Mouse (Mus musculus) brain, adult 2 months (tissue): ENCODE results near the gene Rtbdn.
A peak's percentile ranks its signal among the peaks of the same experiment; 100 is the strongest.

Source experiments
- DNase-seq: peaks from one replicate; pipeline ENCODE4 v3.0.0; 2011; ENCODE audit warnings: low read depth, low spot score

The Rtbdn gene

DNA sequence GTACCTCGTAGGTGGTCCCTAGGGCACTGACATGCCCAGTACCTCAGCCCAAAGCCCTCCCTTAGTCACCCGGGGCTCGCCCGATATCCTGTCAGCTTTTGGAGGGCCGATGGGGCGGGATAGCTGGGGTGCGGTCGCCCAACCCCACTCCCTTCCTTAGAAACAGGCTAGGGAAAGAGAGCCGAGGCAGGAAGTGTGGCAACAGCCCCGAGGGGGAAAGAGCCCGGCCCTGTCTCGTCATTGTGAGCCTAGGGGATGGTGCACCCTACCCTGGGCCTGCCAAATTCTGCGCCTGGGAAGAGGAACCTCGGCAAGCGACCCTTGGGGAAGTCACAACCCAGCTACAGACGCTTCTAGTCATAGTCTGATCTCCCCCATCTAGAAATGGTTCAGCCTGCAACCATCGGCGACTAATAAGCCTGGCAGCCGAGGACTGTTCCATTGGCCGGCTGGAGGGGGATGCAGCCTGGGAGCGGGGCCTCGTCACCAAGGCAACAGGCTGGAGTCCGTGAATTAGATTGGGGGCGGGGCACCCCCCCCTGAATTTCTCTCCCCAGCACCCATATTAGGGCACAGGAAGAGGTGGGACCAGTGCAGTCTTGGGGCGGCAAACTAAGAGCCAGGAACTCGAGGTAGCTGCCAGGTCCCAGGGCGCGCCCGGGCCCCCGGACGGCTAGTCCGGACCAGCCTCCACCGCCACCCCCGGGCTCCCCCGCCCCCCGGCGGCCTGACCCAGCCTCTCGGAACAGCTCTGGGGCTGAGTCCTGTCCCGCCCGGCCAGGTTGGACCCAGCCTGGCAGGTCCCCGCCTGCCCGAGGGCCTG lies 33.0 kb downstream of the Rtbdn start:
- DNase-seq, result peak; percentile 99

DNA sequence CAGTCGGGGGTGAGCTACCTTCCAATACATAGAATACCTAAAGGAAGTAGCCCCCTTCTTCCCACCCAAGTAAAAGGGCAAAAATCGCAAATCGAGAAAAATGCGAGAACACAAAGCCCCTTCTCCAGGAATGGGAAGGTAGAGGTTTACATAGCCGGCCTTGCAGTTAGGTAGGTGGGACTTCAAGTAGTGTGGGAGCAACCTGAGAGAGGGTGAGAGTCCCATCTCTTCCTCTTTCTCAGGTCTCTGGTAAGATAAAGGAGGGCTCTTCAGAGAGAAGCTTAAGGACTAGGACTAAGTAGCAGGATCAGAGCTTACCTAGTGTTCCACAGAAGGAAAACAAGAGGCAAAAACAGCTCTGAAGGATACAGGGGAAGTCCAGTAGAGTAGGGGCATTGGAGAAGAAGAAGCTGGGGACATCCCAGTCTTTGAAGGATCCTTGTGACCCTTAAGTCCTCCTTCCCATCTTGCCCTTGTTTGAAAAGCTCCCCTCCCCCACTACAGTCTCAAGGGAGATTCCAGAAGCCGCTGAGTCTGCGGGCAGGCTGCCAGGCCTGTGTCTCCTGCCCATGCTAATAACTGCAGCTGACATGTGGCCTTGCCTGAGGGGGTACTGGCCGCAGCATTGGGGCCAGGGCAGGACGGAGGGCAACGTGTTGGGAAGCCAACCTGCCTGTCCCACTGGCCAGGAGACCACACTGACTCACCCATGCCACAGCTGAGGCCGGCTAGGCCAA lies 34.0 kb downstream of the Rtbdn start:
- DNase-seq, result peak; percentile 69

DNA sequence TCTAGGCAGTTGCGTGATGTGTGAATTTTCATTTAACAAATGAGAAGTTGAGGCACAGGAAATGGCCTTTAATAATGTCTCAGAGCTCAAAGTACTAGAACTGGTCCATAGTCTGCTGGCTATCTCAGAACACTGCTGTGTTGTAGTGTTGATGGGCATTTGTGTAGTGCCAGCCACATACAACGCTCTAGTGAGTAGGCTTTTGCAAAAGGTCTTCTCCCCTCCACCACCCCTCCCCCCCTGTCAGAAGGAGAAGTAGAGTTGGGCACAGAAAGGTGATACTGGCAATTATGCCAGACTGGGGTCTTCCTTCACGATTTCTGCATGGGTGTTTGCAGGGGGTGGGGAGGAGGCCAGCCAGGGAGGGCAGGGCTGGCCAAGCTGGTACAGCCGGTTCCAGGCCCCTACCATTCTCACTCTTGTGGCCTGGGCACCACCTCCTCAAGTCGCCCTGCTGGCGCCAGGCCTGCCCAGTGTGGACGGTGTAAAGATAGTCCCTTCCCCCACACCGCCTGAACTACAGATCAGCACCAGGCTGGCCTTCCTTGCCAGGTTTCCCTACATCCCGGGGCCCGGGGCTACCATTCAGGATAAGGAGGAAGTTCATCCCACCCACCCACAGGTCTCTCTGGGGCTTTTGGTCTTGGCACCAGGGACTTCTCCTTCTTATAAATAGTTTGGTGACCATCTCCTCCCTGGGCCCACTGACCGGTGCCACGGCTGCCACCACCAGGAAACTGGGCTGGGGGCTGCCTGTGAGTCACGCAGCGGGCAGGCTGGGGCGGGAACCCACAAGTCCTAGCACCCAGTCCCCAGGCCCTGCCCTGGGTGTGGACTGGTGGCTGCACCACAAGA lies 35.1 kb downstream of the Rtbdn start:
- DNase-seq, result no peak

DNA sequence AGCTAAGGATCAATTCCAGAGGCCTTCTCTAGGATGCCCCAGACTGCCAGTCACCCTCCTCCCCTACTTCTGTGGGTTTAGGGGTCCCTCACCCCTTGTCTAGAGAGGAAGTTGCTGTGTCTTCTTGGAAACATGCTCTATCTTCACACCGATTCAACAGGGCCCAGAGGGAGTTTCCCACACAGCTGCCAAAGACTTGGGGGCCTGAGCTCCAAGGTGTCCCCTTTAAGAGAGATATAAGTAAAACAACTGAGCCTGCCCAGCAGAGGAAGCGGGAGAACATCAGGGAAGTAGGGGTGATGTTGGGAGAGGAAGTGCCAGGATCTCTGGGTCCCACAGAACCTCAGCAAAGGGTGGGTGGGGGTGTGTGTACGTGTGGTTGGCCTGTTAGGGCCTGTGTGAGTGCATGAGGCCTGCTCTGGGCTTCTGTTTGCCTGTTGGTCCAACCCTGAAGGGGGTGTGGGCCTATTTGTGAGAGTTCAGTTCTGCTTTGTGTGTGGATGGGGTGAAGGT lies 35.8 kb downstream of the Rtbdn start:
- no peak for DNase-seq

DNA sequence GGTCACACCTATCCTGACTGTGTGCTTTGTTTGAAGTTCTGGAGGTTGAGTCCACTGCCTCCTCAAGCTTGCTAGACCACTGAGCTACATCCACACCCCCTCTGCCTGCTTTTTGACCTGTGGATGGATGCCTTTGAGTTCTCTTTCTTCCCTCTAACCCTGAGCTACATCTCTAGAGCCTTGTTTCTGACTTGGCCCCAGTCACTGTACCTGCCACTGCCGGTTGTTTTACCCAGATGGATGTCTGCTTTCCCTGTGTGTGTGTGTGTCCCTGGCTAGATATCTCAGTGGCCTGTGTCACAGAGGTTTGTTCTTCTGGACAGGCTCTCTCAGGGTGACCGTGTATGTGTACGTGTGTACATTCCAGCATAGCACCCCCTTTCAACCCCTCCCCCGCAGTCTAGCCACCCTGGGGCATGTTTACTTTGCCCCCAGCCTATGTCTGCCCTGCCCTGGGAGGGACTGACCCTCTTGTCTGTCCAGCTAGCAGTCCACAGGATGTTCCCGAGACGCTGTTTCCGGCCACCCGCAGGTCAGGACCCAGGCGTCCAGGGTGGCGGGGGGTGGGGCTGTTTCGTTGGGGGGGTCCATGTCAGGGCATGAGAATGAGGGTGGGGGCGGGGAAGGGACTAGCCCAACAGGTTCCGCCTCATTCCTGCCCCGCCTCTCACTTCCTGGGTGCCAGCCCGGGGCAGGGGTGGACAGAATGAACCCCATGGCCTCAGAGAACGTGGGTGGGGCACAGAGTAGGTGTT lies 37.7 kb downstream of the Rtbdn start:
- no peak for DNase-seq

DNA sequence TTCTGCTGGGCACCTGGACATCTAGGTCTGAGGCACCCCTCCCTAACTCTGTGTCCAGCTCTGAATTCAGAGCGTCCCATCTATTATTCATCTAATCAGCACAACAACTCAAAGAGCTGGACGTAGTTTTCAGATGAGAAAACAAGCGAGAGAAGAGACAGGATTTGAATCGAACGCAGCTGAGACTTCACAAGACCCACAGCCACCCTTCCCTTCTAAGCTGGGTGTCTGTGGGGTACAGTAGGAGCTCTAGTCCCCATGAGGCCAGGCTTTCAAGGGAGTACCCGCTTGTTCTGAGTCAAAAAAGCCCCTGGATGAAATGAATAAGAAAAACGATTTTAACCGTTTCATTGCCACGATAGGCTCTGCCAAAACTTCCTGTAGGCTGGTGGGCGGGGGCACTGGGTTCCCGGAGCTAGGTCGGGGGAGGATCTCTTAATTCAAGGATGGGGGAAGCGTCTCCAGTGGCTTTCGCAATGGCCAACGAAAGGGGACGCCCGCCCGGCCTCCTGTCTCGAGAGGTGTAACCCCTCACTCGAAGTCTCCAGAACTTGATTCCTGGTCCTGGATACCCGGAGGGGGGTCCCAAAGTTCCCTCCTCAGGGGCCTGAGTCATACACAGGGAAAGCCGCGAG lies 38.4 kb downstream of the Rtbdn start:
- DNase-seq, result no peak

DNA sequence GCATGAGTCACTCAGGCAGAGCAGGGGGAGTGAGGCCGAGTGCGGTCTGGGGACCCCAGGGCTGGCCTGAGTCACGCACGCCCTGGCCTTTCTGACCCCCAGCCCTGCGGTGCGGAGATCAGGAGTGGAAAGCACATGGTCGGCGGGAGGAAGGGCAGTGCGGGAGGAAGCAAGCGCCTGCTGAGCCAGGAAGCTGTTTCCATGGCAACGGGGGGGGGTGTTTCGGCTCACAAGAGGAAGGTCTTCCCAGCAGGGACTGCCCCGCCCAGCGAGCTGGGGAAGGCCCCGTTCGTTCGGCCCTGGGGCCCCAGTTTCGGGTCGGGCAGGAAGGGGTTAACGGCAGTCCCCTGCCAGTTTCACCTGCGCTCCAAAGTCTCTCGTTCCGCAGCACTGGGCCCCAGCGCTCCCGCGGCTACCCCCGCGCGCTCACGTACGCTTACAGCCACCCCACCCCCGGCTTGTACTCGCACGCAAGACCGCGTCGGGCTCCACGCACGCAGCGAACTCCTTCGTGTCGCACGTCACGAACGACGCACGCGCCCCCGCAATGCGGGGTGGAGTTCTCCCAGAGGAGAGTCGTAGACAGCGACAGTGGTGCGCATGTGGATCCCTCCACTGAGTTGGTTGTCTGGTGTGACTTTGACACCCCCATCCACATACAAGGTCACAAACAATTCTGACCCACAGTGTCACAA lies 39.0 kb downstream of the Rtbdn start:
- DNase-seq, result peak; percentile 99

DNA sequence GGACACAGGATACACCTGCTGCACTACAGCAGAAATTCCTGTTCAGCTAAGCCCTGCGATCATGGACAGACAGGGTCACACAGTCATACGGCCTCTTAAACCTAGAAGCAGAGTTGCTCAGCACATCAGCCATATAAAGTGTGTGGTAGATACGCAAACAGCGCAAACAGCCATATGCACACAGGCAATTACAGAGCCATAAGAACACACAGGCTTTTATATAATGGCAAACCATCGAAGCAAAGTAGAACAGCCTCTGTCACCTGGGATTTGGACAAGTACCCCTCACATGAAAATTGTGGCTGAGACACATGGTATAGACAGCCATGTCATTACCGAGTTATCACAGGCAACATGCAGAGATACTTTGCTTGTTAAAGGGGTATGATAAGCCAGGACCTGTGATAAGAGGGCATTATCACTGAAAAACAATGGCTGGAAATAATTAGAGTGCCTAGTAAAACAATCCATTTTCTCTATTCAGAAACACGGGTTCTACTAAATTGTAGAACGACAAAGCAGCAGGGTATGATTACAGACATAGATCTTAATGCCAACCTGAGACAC lies 39.7 kb downstream of the Rtbdn start:
- DNase-seq, result no peak

DNA sequence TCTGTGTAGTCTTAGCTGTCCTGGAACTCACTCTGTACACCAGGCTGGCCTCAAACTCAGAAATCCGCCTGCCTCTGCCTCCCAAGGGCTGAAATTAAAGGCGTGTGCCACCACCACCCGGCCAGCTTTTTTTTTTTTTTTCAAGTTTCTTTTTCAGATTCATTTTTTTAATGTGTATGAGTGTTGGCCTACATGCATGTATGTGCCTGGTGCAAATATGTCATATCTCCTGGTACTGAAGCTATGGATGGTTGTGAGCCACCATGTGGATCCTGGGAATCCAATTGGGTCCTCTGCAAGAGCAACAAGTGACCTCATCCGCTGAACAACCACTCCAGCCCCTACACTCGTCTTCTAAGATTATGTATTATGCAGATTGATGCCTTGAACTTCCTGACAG lies 40.6 kb downstream of the Rtbdn start:
- DNase-seq, result no peak

DNA sequence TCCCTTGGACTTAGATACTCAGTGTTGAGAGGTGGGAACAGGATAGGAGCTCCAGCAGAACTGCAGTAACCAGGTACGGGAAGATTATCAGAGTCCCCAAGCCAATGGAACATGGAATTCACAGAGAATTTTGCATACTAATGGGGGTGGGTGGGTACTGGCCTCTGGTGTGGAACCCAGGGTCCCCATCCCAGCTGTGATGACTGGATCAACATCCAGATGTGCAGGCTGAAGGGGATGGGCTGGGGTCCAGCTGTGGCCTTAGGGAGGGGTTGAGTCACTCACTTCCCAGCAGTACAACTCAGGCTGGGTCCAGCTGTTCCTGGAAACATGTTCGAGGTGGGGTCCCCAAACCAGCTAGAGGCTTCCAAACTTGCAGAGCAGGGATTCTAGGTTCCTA lies 41.1 kb downstream of the Rtbdn start:
- no peak for DNase-seq

DNA sequence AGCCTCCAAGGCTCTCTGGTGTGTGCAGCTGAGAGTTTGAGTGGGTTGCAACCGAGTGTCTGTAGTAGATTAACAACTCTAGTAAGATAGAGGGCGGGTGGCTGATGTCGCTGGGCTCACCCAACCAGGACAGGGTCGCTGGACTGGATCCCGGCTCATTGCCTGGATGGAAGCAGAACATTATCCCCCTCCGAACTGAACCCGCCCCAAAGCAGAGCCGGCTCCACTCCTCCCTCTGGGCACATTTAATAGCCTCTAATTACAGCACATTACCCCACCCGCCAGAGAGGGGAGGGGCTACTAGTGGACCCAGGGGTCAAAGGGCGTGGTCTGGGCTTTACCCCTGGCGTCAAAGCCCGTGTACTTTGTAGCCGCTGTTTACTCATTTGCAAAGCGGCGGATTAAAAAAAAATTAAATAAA lies 42.5 kb downstream of the Rtbdn start:
- DNase-seq, result no peak

DNA sequence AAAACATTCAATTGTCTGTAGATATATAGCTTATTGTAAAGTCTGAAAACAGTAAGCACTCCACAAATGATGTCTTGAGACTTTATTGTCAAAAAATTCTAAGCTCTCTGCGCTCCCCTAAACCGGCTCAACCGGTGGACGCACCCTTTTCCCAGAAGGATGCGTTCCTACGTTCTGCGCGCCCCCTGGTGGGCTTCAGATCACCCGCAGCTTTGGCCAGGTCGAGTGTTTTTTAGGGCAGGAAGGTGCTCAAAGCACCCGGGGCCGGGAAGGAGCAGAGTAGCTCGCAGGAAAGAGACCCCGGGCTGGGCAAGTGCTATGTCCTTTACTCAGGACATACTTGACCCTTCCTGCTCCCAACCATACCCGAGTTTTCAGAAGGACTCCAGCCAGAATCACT lies 43.0 kb downstream of the Rtbdn start:
- peak; percentile 93 for DNase-seq

DNA sequence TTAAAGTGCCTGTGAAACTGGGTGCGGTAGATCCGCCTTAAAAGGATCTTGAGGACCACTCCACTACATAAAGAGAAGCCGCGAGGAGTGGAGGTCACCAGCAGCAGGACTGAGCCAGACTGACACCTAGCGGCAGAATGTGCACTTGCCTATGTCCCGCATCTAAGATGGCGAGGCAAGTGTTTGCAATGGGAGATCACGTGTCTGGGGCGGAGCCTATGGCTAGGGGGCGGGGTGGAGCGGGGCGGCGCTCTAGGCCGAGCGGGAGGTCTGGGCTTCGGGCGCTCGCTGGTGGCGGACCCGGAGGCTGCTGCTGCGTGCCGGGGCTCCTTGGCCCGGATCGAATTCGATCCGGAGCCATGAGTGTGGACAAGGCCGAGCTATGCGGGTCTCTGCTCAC lies 43.6 kb downstream of the Rtbdn start, which contains the start of gene Hook2:
Hook2 (plus strand) TSS at position 255 of the 400 bp plus-strand sequence.
- peak; percentile 99 for DNase-seq

DNA sequence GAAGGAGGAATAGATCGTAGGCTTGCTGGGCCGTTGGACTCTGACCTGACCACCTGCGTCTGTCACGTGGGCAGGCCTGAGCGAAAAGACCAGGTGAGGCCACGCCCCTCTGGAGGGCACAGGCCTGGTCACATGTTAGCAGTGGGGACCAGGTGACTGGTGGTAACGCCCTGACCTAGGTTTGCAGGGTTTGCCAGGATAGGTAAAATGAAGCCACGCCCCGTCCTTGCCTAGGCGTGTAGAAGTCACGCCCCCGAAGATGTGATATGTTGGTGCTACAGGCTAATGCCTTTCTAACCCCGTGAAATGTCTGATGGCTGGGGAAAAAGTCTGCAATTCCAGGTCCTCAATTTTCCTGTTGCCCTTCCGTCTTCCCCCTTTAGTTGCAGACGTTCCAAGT lies 44.0 kb downstream of the Rtbdn start:
- DNase-seq, result peak; percentile 65

DNA sequence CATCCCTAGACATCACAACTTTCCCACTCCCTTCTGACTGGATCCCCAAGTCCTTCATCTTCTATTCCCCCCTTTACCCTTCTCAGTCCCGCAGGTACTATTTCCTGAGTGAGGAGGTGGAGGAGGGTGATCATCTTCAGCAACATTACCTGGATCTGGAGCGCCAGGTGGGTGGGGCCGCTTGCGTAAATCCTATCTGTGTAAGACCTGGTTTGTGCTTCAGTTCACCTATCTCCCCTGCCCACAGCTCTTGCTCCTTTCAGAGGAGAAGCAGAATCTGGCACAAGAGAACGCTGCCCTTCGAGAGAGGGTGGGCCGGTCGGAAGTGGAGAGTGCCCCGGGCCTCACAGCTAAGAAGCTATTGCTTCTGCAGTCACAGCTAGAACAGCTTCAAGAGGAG lies 47.6 kb downstream of the Rtbdn start:
- DNase-seq, result no peak

DNA sequence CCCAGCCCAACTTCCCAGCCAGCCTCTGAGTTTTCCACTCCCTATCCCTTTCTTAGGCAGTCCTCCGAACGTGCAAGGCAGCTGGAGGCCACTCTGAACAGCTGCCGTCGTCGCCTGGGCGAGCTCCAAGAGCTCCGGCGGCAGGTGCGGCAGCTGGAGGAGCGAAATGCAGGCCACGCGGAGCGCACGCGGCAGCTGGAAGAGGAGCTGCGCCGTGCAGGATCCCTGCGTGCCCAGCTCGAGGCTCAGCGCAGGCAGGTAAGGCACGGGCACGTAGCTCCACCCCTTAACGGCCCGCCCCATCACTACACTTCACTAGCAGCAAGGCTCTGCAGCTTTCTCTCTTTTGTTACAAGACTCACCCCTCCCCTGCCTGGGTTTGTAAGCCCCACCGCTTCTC lies 48.9 kb downstream of the Rtbdn start:
- DNase-seq, result no peak

DNA sequence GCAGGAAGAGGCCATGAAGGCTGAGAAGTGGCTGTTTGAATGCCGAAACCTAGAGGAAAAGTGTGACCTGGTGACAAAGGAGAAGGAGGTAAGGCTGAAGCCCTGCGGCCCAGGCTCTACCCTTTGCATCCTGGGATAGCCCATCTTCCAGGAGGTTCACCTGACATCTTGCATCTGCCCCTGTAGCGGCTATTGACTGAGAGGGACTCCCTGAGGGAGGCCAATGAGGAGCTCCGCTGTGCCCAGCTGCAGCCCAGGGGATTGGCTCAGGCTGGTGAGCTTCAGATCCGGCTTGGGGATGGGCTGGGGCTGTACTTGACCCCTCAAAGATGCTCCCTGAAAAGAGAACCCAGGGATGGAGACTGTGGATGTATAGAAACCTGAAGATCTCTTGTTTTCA lies 50.2 kb downstream of the Rtbdn start:
- no peak for DNase-seq

DNA sequence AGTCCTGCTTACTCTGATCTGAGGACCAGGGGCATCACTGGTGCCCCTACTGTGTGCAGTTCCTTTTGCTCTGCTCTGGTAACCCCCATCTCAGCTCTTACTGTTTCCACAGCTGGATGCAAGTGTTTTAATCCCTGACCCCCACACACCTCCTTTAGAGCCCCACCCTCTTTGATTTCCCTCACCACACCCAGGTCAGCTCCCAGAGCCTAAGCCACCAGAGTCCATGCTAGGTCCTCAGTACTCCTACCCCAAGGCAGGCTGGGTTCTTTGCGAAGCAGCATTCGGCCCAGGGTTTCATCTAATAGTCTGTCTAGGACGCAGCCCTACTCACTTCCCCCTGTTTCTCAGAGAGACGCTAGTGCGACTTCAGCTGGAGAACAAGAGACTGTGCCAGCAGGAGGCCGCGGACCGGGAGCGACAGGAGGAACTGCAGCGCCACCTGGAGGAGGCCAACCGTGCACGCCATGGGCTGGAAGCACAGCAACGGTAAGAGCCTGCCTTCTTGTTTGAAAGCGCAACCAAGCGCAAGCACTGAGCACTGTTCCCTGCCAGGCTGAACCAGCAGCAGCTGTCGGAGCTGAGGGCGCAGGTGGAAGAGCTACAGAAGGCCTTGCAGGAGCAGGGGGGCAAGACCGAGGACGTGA lies 51.0 kb downstream of the Rtbdn start:
- DNase-seq, result peak; percentile 98
